Comparison of ENCODE assay signal across 31 mouse cellular contexts in genomic region chr9:98482256-98482655, GRCm38 (mm10). TPM values are rescaled to one million over a fixed set of nuclear protein-coding genes. Genes with fewer than 3 reads are reported as not detected.
"Had no signal": no experiment of that assay in that cellular context is flagged by ENCODE, and none has a peak within 500 bp of the region (broad histone marks: within the 10 kb centered on the region; RNA-seq: fewer than 3 reads in every experiment).

No protein-coding gene starts in this region.

- H3K36me3 ChIP-seq: embryonic facial prominence, embryonic 10.5 days; embryonic facial prominence, embryonic 12.5 days; embryonic facial prominence, embryonic 13.5 days; embryonic facial prominence, embryonic 15.5 days; forebrain, embryonic 10.5 days; forebrain, embryonic 12.5 days; forebrain, embryonic 15.5 days had no signal

- H3K4me2 ChIP-seq: embryonic facial prominence, embryonic 12.5 days; embryonic facial prominence, embryonic 13.5 days; embryonic facial prominence, embryonic 15.5 days; forebrain, embryonic 12.5 days; forebrain, embryonic 13.5 days; forebrain, embryonic 15.5 days had no signal

- H3K9ac ChIP-seq: embryonic facial prominence, embryonic 12.5 days; embryonic facial prominence, embryonic 13.5 days; embryonic facial prominence, embryonic 15.5 days; forebrain, embryonic 12.5 days; forebrain, embryonic 13.5 days; forebrain, embryonic 15.5 days; forebrain, postnatal 0 days had no signal

- H3K9me3 ChIP-seq: embryonic facial prominence, embryonic 10.5 days; embryonic facial prominence, embryonic 12.5 days; embryonic facial prominence, embryonic 13.5 days; embryonic facial prominence, embryonic 15.5 days; forebrain, embryonic 10.5 days; forebrain, embryonic 12.5 days; forebrain, embryonic 13.5 days; forebrain, embryonic 15.5 days had no signal

- H3K27ac ChIP-seq: embryonic facial prominence, embryonic 10.5 days; embryonic facial prominence, embryonic 12.5 days; embryonic facial prominence, embryonic 13.5 days; embryonic facial prominence, embryonic 15.5 days; forebrain, embryonic 10.5 days; forebrain, embryonic 12.5 days; forebrain, embryonic 13.5 days; forebrain, embryonic 15.5 days; gastrocnemius, adult 2 months had no signal

- ATAC-seq: forebrain, embryonic 13.5 days; forebrain, embryonic 14.5 days; forebrain, embryonic 15.5 days; forebrain, embryonic 16.5 days; forebrain, postnatal 0 days had no signal

- H3K4me1 ChIP-seq: embryonic facial prominence, embryonic 12.5 days; embryonic facial prominence, embryonic 13.5 days; embryonic facial prominence, embryonic 15.5 days; forebrain, embryonic 10.5 days; forebrain, embryonic 12.5 days; forebrain, embryonic 13.5 days; forebrain, embryonic 15.5 days had no signal

- H3K27me3 ChIP-seq: embryonic facial prominence, embryonic 12.5 days; embryonic facial prominence, embryonic 13.5 days; embryonic facial prominence, embryonic 15.5 days; forebrain, embryonic 12.5 days; forebrain, embryonic 13.5 days; forebrain, embryonic 15.5 days had no signal

- DNase-seq: cerebellum, adult 18-20 months; cerebellum, adult 2 months; cerebellum, adult 8-10 months; cerebellum, adult 9-10 months; cerebellum, adult 9-11 months; cerebellum, postnatal 10 days; cerebellum, postnatal 14 days; cerebellum, postnatal 25 days; cerebellum, postnatal 36 days; embryo, embryonic 11 days; forebrain, postnatal 0 days; gastrocnemius, adult 2 months; gastrocnemius, postnatal 10 days; gastrocnemius, postnatal 14 days; gastrocnemius, postnatal 25 days; gastrocnemius, postnatal 36 days; heart, adult 18-20 months had no signal

- H3K4me3 ChIP-seq: embryonic facial prominence, embryonic 10.5 days; embryonic facial prominence, embryonic 12.5 days; embryonic facial prominence, embryonic 13.5 days; embryonic facial prominence, embryonic 15.5 days; erythroblast, embryonic 14.5 days; forebrain, embryonic 10.5 days; forebrain, embryonic 12.5 days; forebrain, embryonic 13.5 days; forebrain, embryonic 15.5 days; gastrocnemius, adult 2 months had no signal

RNA-seq across cellular contexts. Expression of gene Rbp2, which starts 3.7 kb away (rescaled TPM):
- polyA plus RNA-seq: cerebellum, adult 2 months; cortical plate, adult 2 months; erythroblast, embryonic 14.5 days; forebrain, embryonic 11.5 days; forebrain, embryonic 12.5 days; forebrain, embryonic 13.5 days; forebrain, embryonic 16.5 days; frontal cortex, adult 2 months had no signal
